Comparison of ENCODE assay signal across 8 mouse cellular contexts in the genomic region with DNA sequence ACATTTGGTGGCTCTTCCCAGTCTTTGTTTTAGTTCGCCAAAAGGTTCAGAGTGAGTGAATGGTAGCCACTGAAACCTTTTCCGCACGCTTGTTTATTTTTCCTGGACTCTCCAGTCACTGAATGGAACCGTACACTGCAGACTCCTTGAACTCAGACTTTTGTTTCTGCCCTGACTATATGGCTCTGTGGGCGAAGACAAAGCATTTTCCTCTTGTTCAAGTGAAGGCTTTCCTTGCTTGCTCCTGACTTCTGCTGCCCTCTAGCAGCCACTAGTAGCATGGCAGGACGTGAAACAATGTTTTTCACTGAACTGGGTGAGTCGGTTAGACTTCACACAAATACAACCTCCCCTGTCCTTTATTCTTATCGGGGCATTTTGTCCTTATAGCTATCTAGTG.
A peak's percentile ranks its signal among the peaks of the same experiment; 100 is the strongest.
DNase-seq lines count a peak whose midpoint lies in the region; ATAC-seq and TF ChIP-seq lines count a peak whose summit lies in the region.

No protein-coding gene starts in this region.

- no peak overlapping the region for H3K27ac ChIP-seq in intestine, embryonic 14.5 days (ENCODE audit: low read depth)
- no peak overlapping the region for H3K27ac ChIP-seq in intestine, embryonic 16.5 days (ENCODE audit: low read length)
- no peak overlapping the region for H3K27ac ChIP-seq in forebrain, embryonic 11.5 days (ENCODE audit: low read depth, low read length)
- H3K27ac ChIP-seq in limb, embryonic 10.5 days = no peak overlapping the region
- H3K27ac ChIP-seq in midbrain, postnatal 0 days (ENCODE audit: low read depth, low read length) = no peak overlapping the region
- H3K27ac ChIP-seq in stomach, postnatal 0 days (replicated peaks) = no peak overlapping the region

- no peak overlapping the region for H3K9ac ChIP-seq in intestine, embryonic 14.5 days (ENCODE audit: low read length)
- no peak overlapping the region for H3K9ac ChIP-seq in intestine, embryonic 16.5 days (ENCODE audit: low read depth, low read length)
- H3K9ac ChIP-seq in forebrain, embryonic 11.5 days (ENCODE audit: low read length) = no peak overlapping the region
- H3K9ac ChIP-seq in midbrain, postnatal 0 days (replicated peaks; ENCODE audit: low read length, poor library complexity, severe bottlenecking) = no peak overlapping the region
- H3K9ac ChIP-seq in stomach, postnatal 0 days (ENCODE audit: low read length) = no peak overlapping the region

- H3K4me3 ChIP-seq in intestine, embryonic 14.5 days (ENCODE audit: low read depth, low read length) = no peak overlapping the region
- no peak overlapping the region for H3K4me3 ChIP-seq in intestine, embryonic 16.5 days (ENCODE audit: low read length)
- H3K4me3 ChIP-seq in forebrain, embryonic 11.5 days (ENCODE audit: low read depth, low read length) = no peak overlapping the region
- H3K4me3 ChIP-seq in limb, embryonic 10.5 days = no peak overlapping the region
- H3K4me3 ChIP-seq in midbrain, postnatal 0 days (ENCODE audit: low read depth, low read length) = no peak overlapping the region
- no peak overlapping the region for H3K4me3 ChIP-seq in stomach, postnatal 0 days (ENCODE audit: low read depth, low read length)

- ATAC-seq in intestine, embryonic 14.5 days (replicated peaks; ENCODE audit: low FRiP score, low TSS enrichment, low read depth) = no peak
- ATAC-seq in intestine, embryonic 16.5 days = no peak
- ATAC-seq in forebrain, embryonic 11.5 days (replicated peaks; ENCODE audit: low FRiP score) = peak; percentile 86
- 0 out of 2 replicates have a peak, but pooled peaks have one; percentile 38 for ATAC-seq in midbrain, postnatal 0 days (ENCODE audit: low FRiP score)
- ATAC-seq in stomach, postnatal 0 days (ENCODE audit: low FRiP score, low TSS enrichment) = no peak

- no peaks in the 10 kb centered on the region for H3K36me3 ChIP-seq in intestine, embryonic 14.5 days (ENCODE audit: control insufficient read depth, insufficient read depth, low read length)
- no peaks in the 10 kb centered on the region for H3K36me3 ChIP-seq in intestine, embryonic 16.5 days (ENCODE audit: control insufficient read depth, insufficient read depth, low read length)
- no peaks in the 10 kb centered on the region for H3K36me3 ChIP-seq in forebrain, embryonic 11.5 days (ENCODE audit: control insufficient read depth, insufficient read depth, low read length)
- H3K36me3 ChIP-seq in limb, embryonic 10.5 days = no peaks in the 10 kb centered on the region
- no peaks in the 10 kb centered on the region for H3K36me3 ChIP-seq in midbrain, postnatal 0 days (ENCODE audit: insufficient read depth, low read length)
- no peaks in the 10 kb centered on the region for H3K36me3 ChIP-seq in stomach, postnatal 0 days (ENCODE audit: control insufficient read depth, insufficient read depth, low read length)

- peak; percentile 92 for TF ChIP-seq CTCF in midbrain, postnatal 0 days (IDR thresholded peaks at IDR 0.05)
- peak; percentile 86 for TF ChIP-seq CTCF in stomach, postnatal 0 days (IDR thresholded peaks at IDR 0.05; ENCODE audit: low read depth)

- WGBS in intestine, embryonic 14.5 days = 32% methylated on average over 8 of the region's 8 CpGs
- 32% methylated on average over 8 of the region's 8 CpGs for WGBS in intestine, embryonic 16.5 days
- 40% methylated on average over 8 of the region's 8 CpGs for WGBS in forebrain, embryonic 11.5 days
- WGBS in limb, embryonic 10.5 days = 45% methylated on average over 8 of the region's 8 CpGs
- WGBS in midbrain, postnatal 0 days = 36% methylated on average over 8 of the region's 8 CpGs
- 31% methylated on average over 8 of the region's 8 CpGs for WGBS in stomach, postnatal 0 days

- H3K27me3 ChIP-seq in intestine, embryonic 14.5 days (replicated peaks; ENCODE audit: control insufficient read depth, insufficient read depth, low read length) = no peaks in the 10 kb centered on the region
- H3K27me3 ChIP-seq in intestine, embryonic 16.5 days (replicated peaks; ENCODE audit: control insufficient read depth, insufficient read depth, low read length) = no peaks in the 10 kb centered on the region
- no peaks in the 10 kb centered on the region for H3K27me3 ChIP-seq in forebrain, embryonic 11.5 days (ENCODE audit: control insufficient read depth, insufficient read depth, low read length)
- no peaks in the 10 kb centered on the region for H3K27me3 ChIP-seq in limb, embryonic 10.5 days (ENCODE audit: low read depth, poor library complexity, severe bottlenecking)
- no peaks in the 10 kb centered on the region for H3K27me3 ChIP-seq in midbrain, postnatal 0 days (ENCODE audit: insufficient read depth, low read length)
- H3K27me3 ChIP-seq in stomach, postnatal 0 days (ENCODE audit: control insufficient read depth, insufficient read depth, low read length) = no peaks in the 10 kb centered on the region

- H3K4me1 ChIP-seq in intestine, embryonic 14.5 days (replicated peaks; ENCODE audit: control insufficient read depth, insufficient read depth, low read length) = no peaks in the 10 kb centered on the region
- no peaks in the 10 kb centered on the region for H3K4me1 ChIP-seq in intestine, embryonic 16.5 days (ENCODE audit: control insufficient read depth, insufficient read depth, low read length)
- no peaks in the 10 kb centered on the region for H3K4me1 ChIP-seq in forebrain, embryonic 11.5 days (replicated peaks; ENCODE audit: control insufficient read depth, insufficient read depth, low read length)
- no peaks in the 10 kb centered on the region for H3K4me1 ChIP-seq in limb, embryonic 10.5 days
- no peaks in the 10 kb centered on the region for H3K4me1 ChIP-seq in midbrain, postnatal 0 days (ENCODE audit: insufficient read depth, low read length)
- H3K4me1 ChIP-seq in stomach, postnatal 0 days (replicated peaks; ENCODE audit: control insufficient read depth, insufficient read depth) = no peaks in the 10 kb centered on the region

- peak; percentile 53 for DNase-seq in intestine, embryonic 14.5 days (ENCODE audit: low spot score)
- DNase-seq in c-Kit-positive CD71-negative TER-119-negative erythroid progenitor cells, embryonic 14.5 days (ENCODE audit: low read depth) = peak; percentile 25
- peak; percentile 51 for DNase-seq in forebrain, embryonic 11.5 days (ENCODE audit: low spot score)
- peak; percentile 51 for DNase-seq in kidney, adult 9 months
- DNase-seq in limb, embryonic 10.5 days (ENCODE audit: low spot score) = peak; percentile 39
- peak; percentile 80 for DNase-seq in midbrain, postnatal 0 days (ENCODE audit: low spot score)
- DNase-seq in stomach, postnatal 0 days (ENCODE audit: low spot score) = peak; percentile 13

- H3K9me3 ChIP-seq in intestine, embryonic 14.5 days (ENCODE audit: control insufficient read depth, low read length) = no peaks in the 10 kb centered on the region
- H3K9me3 ChIP-seq in intestine, embryonic 16.5 days (ENCODE audit: control insufficient read depth, low read length) = no peaks in the 10 kb centered on the region
- H3K9me3 ChIP-seq in forebrain, embryonic 11.5 days (ENCODE audit: control insufficient read depth, low read length) = no peaks in the 10 kb centered on the region
- no peaks in the 10 kb centered on the region for H3K9me3 ChIP-seq in limb, embryonic 10.5 days (replicated peaks)
- no peaks in the 10 kb centered on the region for H3K9me3 ChIP-seq in midbrain, postnatal 0 days (ENCODE audit: low read length)
- H3K9me3 ChIP-seq in stomach, postnatal 0 days (ENCODE audit: control insufficient read depth, low read length) = no peaks in the 10 kb centered on the region

- no peak overlapping the region for H3K4me2 ChIP-seq in intestine, embryonic 14.5 days (ENCODE audit: low read length)
- no peak overlapping the region for H3K4me2 ChIP-seq in intestine, embryonic 16.5 days (ENCODE audit: low read depth, low read length)
- no peak overlapping the region for H3K4me2 ChIP-seq in forebrain, embryonic 11.5 days (ENCODE audit: low read depth, low read length, severe bottlenecking)
- H3K4me2 ChIP-seq in midbrain, postnatal 0 days (ENCODE audit: low read depth, low read length, poor library complexity, severe bottlenecking) = no peak overlapping the region
- no peak overlapping the region for H3K4me2 ChIP-seq in stomach, postnatal 0 days (replicated peaks; ENCODE audit: low read depth)

- TF ChIP-seq EP300 in stomach, postnatal 0 days (optimal IDR thresholded peaks at IDR 0.05) = no peak

Comparison
In these comparisons a context has a peak if more than half of its experiments do, and no peak if none do; other contexts are left out.
1. ATAC-seq: peak in forebrain, embryonic 11.5 days (single experiment) and midbrain, postnatal 0 days (single experiment); none in intestine, embryonic 14.5 days (single experiment), intestine, embryonic 16.5 days (single experiment) and stomach, postnatal 0 days (single experiment).
2. DNase-seq: peak in every context shown above with its lines; median percentile 80 in midbrain, postnatal 0 days; 53 in intestine, embryonic 14.5 days; 51 in forebrain, embryonic 11.5 days; 51 in kidney, adult 9 months; 39 in limb, embryonic 10.5 days; 25 in c-Kit-positive CD71-negative TER-119-negative erythroid progenitor cells, embryonic 14.5 days; 13 in stomach, postnatal 0 days.